Mouse (Mus musculus): ENCODE results near the gene Olfr1277.

Olfr1277 gene

DNA sequence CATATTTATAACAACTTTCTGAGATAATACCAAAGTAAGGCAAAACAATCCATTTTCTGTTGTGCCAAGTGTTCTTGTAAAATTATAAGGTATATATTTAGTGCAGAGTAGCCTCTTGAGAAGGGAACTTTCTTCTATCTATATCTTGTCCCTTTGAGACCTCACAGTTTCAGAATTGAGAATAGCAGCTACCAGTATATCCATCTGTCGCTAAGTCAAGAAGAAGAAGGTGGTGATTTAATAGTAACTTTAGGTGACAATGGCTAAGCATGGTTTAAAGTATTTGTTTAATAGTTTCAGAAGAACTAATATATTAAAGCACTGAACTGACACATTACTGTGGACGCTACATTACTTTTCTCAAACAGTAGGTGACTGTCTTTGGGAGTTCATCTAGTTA, at the start of gene Olfr1277:
Gene Olfr1277 (minus strand): TSS at position 101 of the 400 bp plus-strand sequence.
- no peak for DNase-seq (ENCODE audit: low spot score in 2 of 2)

DNA sequence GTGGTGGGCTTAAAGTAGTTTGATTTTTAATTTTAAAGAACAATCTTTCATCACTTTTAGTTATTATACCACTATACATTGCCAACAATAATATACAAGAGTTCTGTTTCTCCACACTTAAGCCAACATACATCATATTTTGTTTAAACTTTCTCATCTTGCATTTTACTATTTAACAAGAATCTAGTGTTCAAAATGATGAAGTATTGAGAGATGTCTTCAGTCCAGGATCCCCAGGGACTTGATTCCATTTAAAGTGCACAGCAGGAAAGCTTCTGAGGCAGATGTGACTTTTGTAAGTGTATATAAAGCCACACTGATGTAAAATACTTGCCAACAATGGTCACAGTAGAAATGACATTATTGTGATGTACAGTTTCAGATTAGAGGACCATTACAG, 39.8 kb upstream of the Olfr1277 start, which contains the start of gene Olfr1280:
Gene Olfr1280 (plus strand): TSS at position 301 of the 400 bp plus-strand sequence.
- no peak for DNase-seq (ENCODE audit: low spot score in 2 of 2)

DNA sequence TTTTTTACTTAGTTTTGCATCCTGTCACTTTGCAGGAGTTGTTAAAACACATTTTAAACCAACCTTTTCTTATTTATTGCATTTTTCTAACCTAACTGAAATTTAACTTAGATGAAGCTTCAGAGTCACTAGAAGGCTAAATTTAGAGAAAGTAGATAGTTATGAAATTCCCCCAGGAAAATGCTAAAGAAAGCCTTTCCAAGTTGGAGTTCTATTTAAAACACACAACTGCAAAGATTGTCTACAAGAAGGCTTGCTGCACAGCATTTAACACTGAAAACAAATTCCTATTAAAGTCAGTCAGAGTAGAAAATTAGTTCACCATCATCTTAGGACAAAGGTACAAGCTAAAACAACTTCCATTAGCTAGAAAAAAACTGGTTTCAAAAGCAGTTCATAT, 26.5 kb upstream of the Olfr1277 start, which contains the start of gene Olfr1279:
Gene Olfr1279 (plus strand): TSS at position 262 of the 400 bp plus-strand sequence.
- no peak for DNase-seq (ENCODE audit: low spot score in 2 of 2)

DNA sequence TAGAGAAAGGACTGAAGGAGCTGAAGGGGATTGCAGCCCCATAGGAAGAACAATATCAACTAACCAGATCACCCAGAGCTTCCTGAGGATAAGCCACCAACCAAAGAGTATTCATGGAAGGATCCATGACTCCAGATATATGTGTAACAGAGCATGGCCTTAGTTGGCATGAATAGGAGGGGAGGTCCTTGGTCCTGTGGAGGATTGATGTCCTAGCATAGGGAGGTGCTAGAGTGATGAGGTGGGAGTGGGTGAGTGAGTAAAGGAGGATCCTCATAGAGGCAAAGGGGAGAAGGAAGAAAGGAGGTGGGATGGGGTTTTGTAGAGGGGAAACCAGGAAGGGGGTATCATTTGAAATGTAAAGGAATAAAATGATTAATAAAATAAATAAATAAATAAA, 24.6 kb upstream of the Olfr1277 start:
- DNase-seq (ENCODE audit: low spot score in 2 of 2), result no peak

DNA sequence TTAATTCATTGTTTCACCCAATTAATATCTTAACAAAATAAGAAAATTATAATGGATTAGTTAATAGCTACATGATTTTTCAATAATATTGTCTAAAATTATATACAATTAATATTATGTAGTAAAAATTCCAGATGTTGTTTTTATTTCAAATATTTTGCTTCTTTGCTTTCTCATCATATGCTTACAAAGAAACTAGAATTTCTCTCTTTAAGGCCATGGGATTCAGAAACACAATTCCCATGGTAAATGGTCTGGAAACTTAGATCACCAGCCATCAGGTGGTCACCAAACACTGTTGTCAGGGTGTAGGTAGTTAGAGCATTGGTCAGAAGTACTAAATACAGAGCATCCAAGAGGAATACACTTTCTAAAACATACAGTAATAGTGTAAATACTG, 15.9 kb upstream of the Olfr1277 start, which contains the start of gene Olfr1278:
Gene Olfr1278 (plus strand): TSS at position 301 of the 400 bp plus-strand sequence.
- DNase-seq (ENCODE audit: low spot score in 2 of 2), result no peak

DNA sequence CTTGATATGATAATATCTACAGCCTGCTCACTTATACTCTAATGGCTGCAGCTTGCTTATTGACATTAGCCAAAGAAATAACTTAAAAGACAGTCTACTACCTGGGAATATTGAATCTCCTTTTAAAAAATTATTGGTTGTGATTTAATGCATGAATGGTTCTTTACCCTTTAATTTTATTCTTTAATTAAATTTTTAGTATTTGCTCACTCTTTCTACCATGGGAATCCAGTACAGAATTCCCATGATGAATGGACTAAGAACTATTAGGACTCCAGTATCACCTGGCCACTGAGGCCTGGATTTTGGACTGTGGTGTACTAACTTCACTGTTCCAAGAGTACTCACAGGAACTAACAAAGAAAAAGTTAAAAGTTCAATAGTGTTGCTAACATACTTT, 19.7 kb downstream of the Olfr1277 start, which contains the start of gene Olfr1276:
Gene Olfr1276 (plus strand): TSS at position 301 of the 400 bp plus-strand sequence.
- no peak for DNase-seq (ENCODE audit: low spot score in 2 of 2)

DNA sequence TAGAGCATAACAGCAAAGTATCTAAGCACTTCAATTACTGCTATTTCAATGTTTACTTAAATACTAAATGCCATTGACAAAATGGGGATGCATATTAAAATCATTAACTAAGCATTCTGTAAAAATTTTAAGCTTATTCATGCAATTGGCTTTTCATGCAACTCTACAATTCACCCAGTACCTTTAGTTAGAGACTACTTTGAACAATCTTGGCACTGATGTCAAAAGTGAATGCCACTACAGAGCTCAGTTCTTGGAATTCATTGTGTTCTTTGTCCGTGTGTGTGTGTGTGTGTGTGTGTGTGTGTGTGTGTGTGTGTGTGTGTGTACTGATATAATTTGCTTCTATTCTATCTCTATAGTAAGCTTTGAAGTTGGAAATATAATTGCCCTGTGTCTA, 38.7 kb downstream of the Olfr1277 start, which contains the start of gene Olfr1275:
Gene Olfr1275 (minus strand): TSS at position 101 of the 400 bp plus-strand sequence.
- DNase-seq (ENCODE audit: low spot score in 2 of 2), result no peak

DNA sequence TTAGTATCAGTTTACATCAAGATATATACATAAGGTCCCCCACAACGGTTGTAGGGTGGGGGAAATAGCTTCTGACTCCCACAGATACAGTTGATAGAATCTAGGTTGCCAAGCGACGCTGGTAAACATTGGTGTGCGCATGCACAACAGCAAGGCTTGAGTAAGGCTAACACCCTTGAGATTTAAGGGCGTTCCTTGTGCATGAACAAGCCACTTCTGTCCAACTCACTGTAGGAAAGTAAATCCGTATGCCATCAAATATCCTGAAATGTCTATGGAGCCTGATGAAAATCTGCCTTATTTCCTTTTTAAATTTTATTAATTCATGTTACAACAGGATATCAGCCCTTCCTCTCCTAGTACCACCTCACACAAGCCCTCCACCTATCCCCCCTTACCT, 44.4 kb downstream of the Olfr1277 start, which contains the start of gene 4930430A15Rik:
Gene 4930430A15Rik (minus strand): TSS at position 101 of the 400 bp plus-strand sequence.
- no peak for DNase-seq (ENCODE audit: low spot score in 2 of 2)

Data from frontal cortex, postnatal 25 days (tissue).